Mouse (Mus musculus): ENCODE data around the gene Astn2.

The Astn2 gene

GRCm38 (mm10) chr4:65674267-65674978 lies 730.0 kb downstream of the Astn2 start:
- no peak for DNase-seq (ENCODE audit: low spot score)

GRCm38 (mm10) chr4:65673418-65673933 lies 730.9 kb downstream of the Astn2 start:
- no peak for DNase-seq (ENCODE audit: low spot score)

GRCm38 (mm10) chr4:65672294-65672693 lies 732.1 kb downstream of the Astn2 start:
- no peak for DNase-seq (ENCODE audit: low spot score)

- no peak for DNase-seq (ENCODE audit: low spot score)
These were observed 732.7 kb downstream of the Astn2 start for GRCm38 (mm10) chr4:65671585-65672184.

- DNase-seq (ENCODE audit: low spot score) = no peak
These were observed 737.3 kb downstream of the Astn2 start for GRCm38 (mm10) chr4:65667030-65667610.

GRCm38 (mm10) chr4:65663176-65663575 lies 741.2 kb downstream of the Astn2 start:
- no peak for DNase-seq (ENCODE audit: low spot score)

- peak; percentile 90 for DNase-seq (ENCODE audit: low spot score)
These were observed 749.7 kb downstream of the Astn2 start for GRCm38 (mm10) chr4:65654723-65655122.

GRCm38 (mm10) chr4:65642611-65643010 lies 761.8 kb downstream of the Astn2 start:
- DNase-seq (ENCODE audit: low spot score) = no peak

- DNase-seq (ENCODE audit: low spot score) = no peak
These were observed 766.2 kb downstream of the Astn2 start for GRCm38 (mm10) chr4:65638231-65638630.

GRCm38 (mm10) chr4:65620125-65620524 lies 784.3 kb downstream of the Astn2 start:
- no peak for DNase-seq (ENCODE audit: low spot score)

GRCm38 (mm10) chr4:65613135-65613534 lies 791.3 kb downstream of the Astn2 start:
- DNase-seq (ENCODE audit: low spot score) = no peak

- no peak for DNase-seq (ENCODE audit: low spot score)
These were observed 793.5 kb downstream of the Astn2 start for GRCm38 (mm10) chr4:65610896-65611295.

GRCm38 (mm10) chr4:65610329-65610728 lies 794.1 kb downstream of the Astn2 start:
- DNase-seq (ENCODE audit: low spot score) = no peak

- DNase-seq (ENCODE audit: low spot score) = no peak
These were observed 796.3 kb downstream of the Astn2 start for GRCm38 (mm10) chr4:65608112-65608511.

- DNase-seq (ENCODE audit: low spot score) = peak; percentile 48
These were observed 797.2 kb downstream of the Astn2 start for GRCm38 (mm10) chr4:65607184-65607631.

GRCm38 (mm10) chr4:65605151-65605702 lies 799.2 kb downstream of the Astn2 start:
- no peak for DNase-seq (ENCODE audit: low spot score)

GRCm38 (mm10) chr4:65604504-65605150 lies 799.8 kb downstream of the Astn2 start, which contains the start of gene Trim32:
Gene Trim32 (plus strand): TSS chr4:65604986.
- DNase-seq (ENCODE audit: low spot score) = peak; percentile 100

- DNase-seq (ENCODE audit: low spot score) = no peak
These were observed 809.6 kb downstream of the Astn2 start for GRCm38 (mm10) chr4:65594601-65595369.

GRCm38 (mm10) chr4:65589780-65590179 lies 814.6 kb downstream of the Astn2 start:
- DNase-seq (ENCODE audit: low spot score) = no peak

GRCm38 (mm10) chr4:65586947-65587346 lies 817.5 kb downstream of the Astn2 start:
- DNase-seq (ENCODE audit: low spot score) = no peak

GRCm38 (mm10) chr4:65580254-65580653 lies 824.2 kb downstream of the Astn2 start:
- DNase-seq (ENCODE audit: low spot score) = no peak

All from testis, postnatal 10 days (tissue).